Mouse (Mus musculus): ENCODE measurements around the gene Rxra.

- TF ChIP-seq POLR2A (IDR thresholded peaks at IDR 0.05; ENCODE audit: low read depth, low read length) = no peak
- TF ChIP-seq CTCF (IDR thresholded peaks at IDR 0.05; ENCODE audit: extremely low read depth, insufficient read depth, insufficient read length, insufficient replicate concordance) = no peak
Observed at GRCm38 (mm10) chr2:27654321-27655232, 21.7 kb upstream of the Rxra start.

Data from spleen, adult 2 months (tissue).